Mouse (Mus musculus) layer of hippocampus, adult 2 months (tissue): ENCODE measurements around the gene Pik3r2. TPM values are rescaled to one million over a fixed set of nuclear protein-coding genes. Genes with fewer than 3 reads are reported as not detected.

ENCODE experiments used
- DNase-seq, 2 experiments: peaks; one replicate each; pipeline ENCODE4 v3.0.0; 2022; ENCODE audit warnings: low spot score in 2 of 2
- H3K27ac ChIP-seq: fragments of 200-600 bp; 2 replicates; pipeline ENCODE4 v1.8.1; 2022
- H3K4me3 ChIP-seq: fragments of 200-600 bp; 2 replicates; pipeline ENCODE4 v1.8.1; 2022; ENCODE audit warnings: mild to moderate bottlenecking
- CTCF ChIP-seq: fragments of 200-600 bp; conservative IDR thresholded peaks from 2 replicates; pipeline ENCODE4 v1.8.1; 2022; ENCODE audit warnings: antibody characterized with exemption, mild to moderate bottlenecking, moderate library complexity
- total RNA-seq, 2 experiments: library from RNA; stranded (reverse); gene quantifications; 2 replicates each; pipeline ENCODE4 v1.2.3; 2021

The Pik3r2 gene
- total RNA-seq, 2 experiments from 2014 or later: 160 to 169 TPM

- DNase-seq: no peak
- no peak overlapping the region for H3K4me3 ChIP-seq
- peak overlapping the region; percentile 59; the same call in 1 of the 2 replicates for H3K27ac ChIP-seq
- no peak for TF ChIP-seq CTCF
These were observed 32.6 kb upstream of the Pik3r2 start for GRCm38 (mm10) chr8:70808955-70809701.

GRCm38 (mm10) chr8:70808239-70808638 is 31.7 kb upstream of the Pik3r2 start, which contains the start of gene Il12rb1:
Gene Il12rb1, plus strand, starts transcription at chr8:70808449.
- DNase-seq: no peak
- peak within 1 kb of the TSS; percentile 70 for H3K27ac ChIP-seq
- H3K4me3 ChIP-seq: no peak within 1 kb of the TSS
- TF ChIP-seq CTCF: no peak

DNA sequence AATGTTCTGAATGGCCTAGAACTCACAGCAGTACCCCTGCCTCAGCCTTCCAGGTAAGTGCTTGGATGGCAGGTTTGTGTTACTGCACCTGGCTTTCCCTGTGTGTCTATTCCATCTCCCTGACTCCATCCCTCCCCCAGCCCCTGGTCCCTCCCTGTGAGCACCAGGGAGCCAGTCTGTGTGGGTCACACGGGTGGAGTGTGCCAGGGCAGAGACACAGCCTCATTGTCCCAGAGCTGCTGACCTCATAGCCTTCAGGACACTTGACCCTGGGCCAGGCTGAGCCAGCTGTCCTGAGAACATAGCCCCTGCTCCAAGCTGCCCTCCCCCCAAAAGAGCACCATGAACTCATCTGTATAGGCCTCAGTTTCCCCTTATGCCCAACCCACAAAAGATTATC is 30.8 kb upstream of the Pik3r2 start:
- DNase-seq: no peak
- Histone ChIP-seq H3K27ac (peak overlapping the region; percentile 70), H3K4me3 (no peak overlapping the region)
- TF ChIP-seq CTCF: no peak

DNA sequence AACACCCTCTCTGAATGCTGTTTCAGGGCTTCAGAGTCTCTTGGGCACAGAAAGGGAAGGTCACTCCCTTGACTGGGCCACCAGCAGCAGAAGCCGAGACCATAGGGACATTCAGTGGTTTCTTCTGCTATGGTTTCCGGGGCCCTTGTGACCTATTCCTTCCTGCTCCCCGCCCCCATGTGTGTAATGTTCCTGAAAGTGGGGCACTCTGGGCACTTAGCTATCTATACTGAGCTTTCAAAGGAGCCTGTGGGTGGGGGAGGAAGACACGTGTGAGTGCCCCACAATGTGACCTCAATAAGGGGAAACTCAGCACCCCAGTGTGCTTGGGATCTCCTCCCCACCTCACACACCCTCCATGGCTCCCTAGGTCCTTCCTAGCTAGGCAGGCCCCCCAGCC is 30.0 kb upstream of the Pik3r2 start:
- H3K4me3 ChIP-seq: no peak overlapping the region
- DNase-seq: no peak
- peak overlapping the region; percentile 70 for H3K27ac ChIP-seq
- no peak for TF ChIP-seq CTCF

GRCm38 (mm10) chr8:70804481-70805206 is 28.1 kb upstream of the Pik3r2 start, which contains the start of gene Mast3:
Gene Mast3, minus strand, starts transcription at chr8:70805054.
- TF ChIP-seq CTCF: no peak
- peak within 1 kb of the TSS; percentile 66 for H3K4me3 ChIP-seq
- peak within 1 kb of the TSS; percentile 99 for H3K27ac ChIP-seq
- DNase-seq: peak; percentile 82 to 87

DNA sequence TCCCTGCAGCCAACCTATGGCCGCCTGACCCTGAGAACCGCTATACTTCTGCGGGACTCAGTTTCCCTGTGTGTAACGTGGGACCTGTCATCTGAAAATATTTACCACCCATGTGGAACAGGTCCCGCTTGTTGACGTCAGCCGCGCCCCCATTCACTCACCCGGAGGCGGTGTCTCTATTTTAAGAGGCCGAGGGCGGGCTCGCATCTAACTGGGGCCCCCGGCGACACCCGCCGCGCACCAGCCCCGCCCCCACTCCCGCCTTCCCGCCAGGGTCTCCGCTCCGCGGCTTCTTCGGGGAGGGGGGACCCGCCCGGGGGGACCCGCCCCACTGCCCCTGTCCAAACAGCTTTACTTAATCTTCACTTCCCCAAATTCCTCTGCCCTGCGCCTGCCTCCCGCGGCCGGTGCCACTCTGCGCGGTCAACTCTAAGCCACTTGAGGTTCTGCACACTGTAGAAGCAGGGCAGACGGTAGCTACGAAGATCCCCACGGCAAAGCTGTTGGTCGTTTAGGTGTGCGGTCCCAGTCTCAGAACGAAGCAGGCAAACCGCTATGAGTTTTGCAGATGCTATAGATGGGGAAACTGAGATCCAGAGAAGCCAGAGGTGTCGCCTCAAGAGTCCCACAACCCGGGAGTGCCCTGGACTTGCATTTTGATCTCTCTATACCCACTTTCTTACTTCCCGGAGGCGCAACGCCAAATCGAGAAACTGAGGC is 27.4 kb upstream of the Pik3r2 start:
- DNase-seq: peak; percentile 70 to 75
- peak overlapping the region; percentile 66 for H3K4me3 ChIP-seq
- no peak for TF ChIP-seq CTCF
- peak overlapping the region; percentile 99 for H3K27ac ChIP-seq

DNA sequence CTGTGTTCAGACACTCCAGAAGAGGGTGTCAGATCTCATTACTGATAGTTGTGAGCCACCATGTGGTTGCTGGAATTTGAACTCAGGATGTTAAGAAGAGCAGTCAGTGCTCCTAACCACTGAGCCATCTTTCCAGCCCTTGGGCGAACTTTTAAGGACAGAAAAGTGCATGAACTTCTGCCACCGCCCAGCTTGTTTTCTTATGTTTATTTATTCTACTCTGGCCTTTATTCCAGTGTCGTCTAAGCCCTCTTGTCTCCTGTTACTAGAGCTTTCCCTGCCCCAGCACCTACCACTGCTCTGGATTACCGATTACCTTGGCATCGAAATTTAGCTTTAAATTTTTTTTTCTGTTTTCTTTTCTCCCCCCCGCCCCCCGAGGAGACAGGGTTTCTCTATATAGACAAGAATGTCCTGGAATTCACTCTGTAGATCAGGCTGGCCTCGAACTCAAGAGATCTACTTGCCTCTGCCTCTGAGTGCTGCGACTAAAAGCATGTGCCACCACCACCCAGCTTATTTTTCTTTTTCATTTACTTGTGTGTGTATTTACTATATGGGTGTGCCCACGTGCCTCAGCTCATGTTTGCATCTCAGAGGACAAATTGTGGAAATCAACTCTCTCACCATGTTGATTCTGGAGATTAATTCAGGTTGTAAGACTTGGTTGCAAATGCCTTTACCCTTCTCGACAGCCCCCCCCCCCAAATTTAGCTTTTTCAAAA is 26.4 kb upstream of the Pik3r2 start:
- no peak for DNase-seq

GRCm38 (mm10) chr8:70801830-70802229 is 25.3 kb upstream of the Pik3r2 start:
- TF ChIP-seq CTCF: no peak
- Histone ChIP-seq H3K27ac (peak overlapping the region; percentile 99), H3K4me3 (peak overlapping the region; percentile 11; the same call in 1 of the 2 replicates)
- no peak for DNase-seq

More for the DNA sequence above, 26.4 kb upstream of the Pik3r2 start:
- Histone ChIP-seq H3K4me3 (peak overlapping the region; percentile 66), H3K27ac (peak overlapping the region; percentile 99)
- peak; percentile 38 for TF ChIP-seq CTCF

DNA sequence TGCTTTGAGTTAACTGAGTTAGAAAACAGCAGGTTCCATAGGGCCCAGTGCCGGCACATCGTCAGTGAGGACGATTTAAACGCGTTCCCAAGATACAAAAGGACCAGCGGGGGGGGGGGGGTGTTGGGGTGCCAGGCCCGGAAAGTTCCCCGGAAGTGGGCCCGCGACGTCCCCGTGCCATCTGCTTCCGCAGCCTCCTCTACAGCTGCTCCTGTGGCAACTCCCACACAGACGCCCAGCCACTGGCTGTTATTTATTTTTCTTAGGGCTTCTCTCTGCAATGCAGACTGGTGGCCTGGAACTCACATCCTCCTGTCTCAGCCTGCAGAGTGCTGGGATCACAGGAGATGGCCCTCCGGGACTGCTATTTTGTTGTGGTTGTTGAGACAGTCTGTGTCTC is 24.6 kb upstream of the Pik3r2 start:
- H3K4me3 ChIP-seq: no peak overlapping the region

GRCm38 (mm10) chr8:70800648-70801047 is 24.1 kb upstream of the Pik3r2 start:
- DNase-seq: peak in 1 of 2 experiments; percentile 63
- peak overlapping the region; percentile 99 for H3K27ac ChIP-seq
- peak overlapping the region; percentile 28; the same call in 1 of the 2 replicates for H3K4me3 ChIP-seq
- no peak for TF ChIP-seq CTCF

More for the DNA sequence above, 24.6 kb upstream of the Pik3r2 start:
- TF ChIP-seq CTCF: no peak
- peak; percentile 86 to 89 for DNase-seq
- peak overlapping the region; percentile 99 for H3K27ac ChIP-seq

- peak overlapping the region; percentile 99 for H3K27ac ChIP-seq
- 0 out of 2 replicates have a peak, but pooled peaks have one; percentile 9 for TF ChIP-seq CTCF
- peak overlapping the region; percentile 82 for H3K4me3 ChIP-seq
These were observed 21.8 kb upstream of the Pik3r2 start for GRCm38 (mm10) chr8:70798281-70798680.

More at GRCm38 (mm10) chr8:70798281-70798680, 21.8 kb upstream of the Pik3r2 start:
- peak; percentile 71 to 83 for DNase-seq
